Mouse (Mus musculus): Measurements from ENCODE around the gene Ing5. TPM values are rescaled to one million over a fixed set of nuclear protein-coding genes. Genes with fewer than 3 reads are reported as not detected.
A peak's percentile ranks its signal among the peaks of the same experiment; 100 is the strongest.

Ing5 gene
- 33.9 and 34.2 TPM in 2 replicates for polyA plus RNA-seq (2011; ENCODE audit: insufficient read depth, insufficient read length, low read depth, missing spikeins)

DNA sequence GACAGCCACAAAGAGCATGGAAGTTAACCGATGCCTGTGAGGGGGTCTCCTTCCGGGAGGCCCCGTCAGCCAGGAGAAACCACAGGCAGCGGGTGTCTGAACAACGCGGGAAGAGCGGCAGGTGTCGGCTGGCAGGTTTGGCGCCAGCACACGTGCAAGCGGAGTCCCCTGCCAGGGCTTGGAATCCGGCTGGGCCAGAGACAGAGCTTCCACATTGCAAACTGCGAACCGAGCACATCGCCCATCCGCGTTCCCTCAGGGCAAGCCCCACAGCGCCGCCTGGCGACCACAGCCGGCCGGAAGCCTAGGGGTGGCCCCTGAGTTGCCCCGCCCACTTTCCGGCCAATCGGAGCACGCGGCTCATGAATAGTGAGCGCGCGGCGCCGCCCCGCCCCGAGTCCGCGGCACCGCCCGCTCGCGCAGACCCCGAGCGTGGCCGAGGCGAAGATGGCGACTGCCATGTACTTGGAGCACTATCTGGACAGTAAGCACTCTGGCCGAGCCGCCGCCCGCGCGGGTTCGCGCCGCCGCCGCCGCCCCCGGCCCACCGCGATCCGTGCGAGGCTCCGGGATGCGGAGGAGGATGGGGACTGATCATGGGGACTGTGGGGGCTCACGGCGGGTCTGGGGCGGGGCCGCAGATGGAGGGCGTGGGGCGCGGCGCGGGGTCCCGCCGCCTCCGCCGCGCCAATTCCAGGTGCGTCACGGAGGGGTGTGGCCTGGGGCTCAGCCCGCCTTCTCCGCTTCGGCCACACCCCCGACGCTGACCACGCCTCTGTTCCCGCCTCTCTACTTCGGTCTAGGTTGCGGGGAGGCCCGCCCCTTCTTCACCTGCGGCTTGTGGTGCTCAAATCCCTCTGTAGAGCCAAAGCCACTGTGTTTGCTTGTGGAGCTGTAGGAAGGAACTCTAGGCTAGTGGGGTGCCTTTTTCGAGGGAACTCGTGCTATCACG lies at the start of gene Ing5:
Ing5 (plus strand) TSS at position 410 of the 952 bp plus-strand sequence.
- H3K9me3 ChIP-seq (replicated peaks; ENCODE audit: control insufficient read depth, insufficient read depth, low read length, poor library complexity, severe bottlenecking) = no peaks in the 10 kb centered on the region
- TF ChIP-seq EP300 (IDR thresholded peaks at IDR 0.05; ENCODE audit: insufficient read depth, low read depth, low read length) = peak; percentile 60; the same call in 1 of the 2 replicates
- peak; percentile 54 for TF ChIP-seq POLR2A (IDR thresholded peaks at IDR 0.05; ENCODE audit: insufficient read depth, low read length)
- peak; percentile 73 for TF ChIP-seq CTCF (IDR thresholded peaks at IDR 0.05; ENCODE audit: low read depth, low read length)
- H3K27ac ChIP-seq (ENCODE audit: insufficient read depth, low read length) = peak within 1 kb of the TSS; percentile 62
- H3K27me3 ChIP-seq (ENCODE audit: control insufficient read depth, insufficient read depth, low read length, poor library complexity, severe bottlenecking) = no peaks in the 10 kb centered on the region
- H3K9ac ChIP-seq (ENCODE audit: low read depth, poor library complexity, severe bottlenecking) = peak within 1 kb of the TSS; percentile 90
- H3K36me3 ChIP-seq (ENCODE audit: control insufficient read depth, insufficient read depth, low read length, poor library complexity, severe bottlenecking) = peaks cover 22% of the 10 kb centered on the region
- peak within 1 kb of the TSS; percentile 98 for H3K4me3 ChIP-seq (ENCODE audit: low read depth, low read length)
- peaks cover 3% of the 10 kb centered on the region for H3K4me1 ChIP-seq (ENCODE audit: control insufficient read depth, insufficient read depth, low read length)

DNA sequence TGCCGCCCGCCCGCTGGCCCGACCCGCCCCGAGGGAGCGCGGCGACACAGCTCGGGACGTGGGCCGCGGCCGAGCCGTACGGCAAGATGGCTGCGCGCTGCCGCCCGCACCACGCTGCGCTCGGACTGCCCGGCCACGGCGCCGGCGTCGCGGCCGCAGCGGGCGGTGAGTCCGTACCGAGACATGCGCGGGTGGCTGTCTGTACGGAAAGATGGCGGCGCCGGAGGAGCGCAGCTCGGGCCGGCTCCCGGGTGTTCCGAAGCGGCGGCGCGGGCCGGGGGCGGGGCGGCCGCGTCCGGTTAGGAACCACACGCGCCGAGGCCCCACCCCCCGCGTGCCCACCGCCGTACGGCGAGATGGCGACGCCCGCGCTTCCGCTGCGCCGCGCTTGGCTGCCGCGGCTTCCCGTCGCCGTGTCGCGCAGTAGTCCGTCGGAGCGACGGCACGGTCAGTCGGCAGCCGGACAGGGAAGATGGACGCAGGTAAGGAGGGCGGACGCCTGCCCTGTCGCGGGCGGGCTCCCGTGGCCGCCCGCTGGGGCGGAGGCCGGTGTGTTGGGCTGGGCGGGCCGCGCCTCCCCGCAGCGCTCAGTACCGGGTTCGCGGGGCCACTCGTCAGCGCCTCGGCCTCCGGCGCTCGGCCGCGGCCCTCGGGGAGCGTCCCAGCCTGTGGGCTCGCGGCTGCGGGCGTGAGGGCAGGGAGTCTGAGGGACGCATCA lies 49.0 kb upstream of the Ing5 start, which contains the start of gene Thap4:
Thap4 (minus strand) TSS at position 292 of the 718 bp plus-strand sequence.
- H3K27me3 ChIP-seq (ENCODE audit: control insufficient read depth, insufficient read depth, low read length, poor library complexity, severe bottlenecking) = no peaks in the 10 kb centered on the region
- peak; percentile 10 for TF ChIP-seq POLR2A (IDR thresholded peaks at IDR 0.05; ENCODE audit: insufficient read depth, low read length)
- 0 out of 2 replicates have a peak, but pooled peaks have one; percentile 36 for TF ChIP-seq EP300 (IDR thresholded peaks at IDR 0.05; ENCODE audit: insufficient read depth, low read depth, low read length)
- TF ChIP-seq CTCF (IDR thresholded peaks at IDR 0.05; ENCODE audit: low read depth, low read length) = no peak
- peak within 1 kb of the TSS; percentile 95 for H3K9ac ChIP-seq (ENCODE audit: low read depth, poor library complexity, severe bottlenecking)
- peak within 1 kb of the TSS; percentile 37; the same call in 1 of the 2 replicates for H3K27ac ChIP-seq (ENCODE audit: insufficient read depth, low read length)
- peak within 1 kb of the TSS; percentile 88 for H3K4me3 ChIP-seq (ENCODE audit: low read depth, low read length)
- H3K4me1 ChIP-seq (ENCODE audit: control insufficient read depth, insufficient read depth, low read length) = peaks cover 3% of the 10 kb centered on the region
- H3K9me3 ChIP-seq (replicated peaks; ENCODE audit: control insufficient read depth, insufficient read depth, low read length, poor library complexity, severe bottlenecking) = no peaks in the 10 kb centered on the region
- H3K36me3 ChIP-seq (ENCODE audit: control insufficient read depth, insufficient read depth, low read length, poor library complexity, severe bottlenecking) = peaks cover 9% of the 10 kb centered on the region

DNA sequence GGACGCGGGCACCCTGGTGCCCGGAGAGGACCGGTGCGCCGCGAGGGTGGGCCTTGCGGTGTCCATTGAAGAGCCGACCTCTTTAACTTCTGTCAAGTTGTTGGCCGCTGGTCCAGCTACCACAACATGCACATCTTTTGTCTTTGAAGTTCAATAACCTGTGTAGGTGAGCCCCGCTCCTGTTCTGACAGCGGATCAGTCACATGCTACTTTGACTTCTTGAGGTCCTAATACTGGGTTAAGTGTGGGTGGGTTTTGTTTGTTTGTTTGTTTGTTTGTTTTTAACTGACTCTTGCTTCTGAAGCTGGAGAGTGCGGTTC lies 48.5 kb upstream of the Ing5 start:
- H3K9ac ChIP-seq (ENCODE audit: low read depth, poor library complexity, severe bottlenecking) = peak overlapping the region; percentile 95

DNA sequence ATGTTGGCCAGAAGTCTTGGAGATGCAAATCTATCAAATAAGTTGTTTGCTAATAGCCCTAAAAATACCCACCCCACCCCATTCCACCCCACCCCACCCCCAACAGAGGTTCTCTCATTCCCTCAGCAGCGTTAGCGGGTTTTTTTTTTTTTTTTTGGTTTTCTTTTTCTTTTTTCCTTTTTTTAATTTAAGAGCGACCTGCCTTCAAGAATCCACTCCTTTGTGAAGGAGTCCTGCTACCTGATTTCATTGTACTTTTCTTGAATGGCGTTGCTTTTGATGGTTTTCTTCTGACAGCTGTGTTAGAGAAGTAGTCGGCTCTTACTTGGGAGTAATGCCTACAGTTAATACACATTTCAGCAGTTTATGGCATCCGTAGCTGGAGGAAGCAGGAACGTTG lies 48.1 kb upstream of the Ing5 start:
- H3K36me3 ChIP-seq (ENCODE audit: control insufficient read depth, insufficient read depth, low read length, poor library complexity, severe bottlenecking) = peaks cover 2% of the 10 kb centered on the region; the same call in 1 of the 2 replicates
- TF ChIP-seq POLR2A (IDR thresholded peaks at IDR 0.05; ENCODE audit: insufficient read depth, low read length) = no peak
- TF ChIP-seq CTCF (IDR thresholded peaks at IDR 0.05; ENCODE audit: low read depth, low read length) = no peak
- no peak for TF ChIP-seq EP300 (IDR thresholded peaks at IDR 0.05; ENCODE audit: insufficient read depth, low read depth, low read length)
- H3K9ac ChIP-seq (ENCODE audit: low read depth, poor library complexity, severe bottlenecking) = peak overlapping the region; percentile 95
- H3K4me1 ChIP-seq (ENCODE audit: control insufficient read depth, insufficient read depth, low read length) = peaks cover 3% of the 10 kb centered on the region
- no peaks in the 10 kb centered on the region for H3K27me3 ChIP-seq (ENCODE audit: control insufficient read depth, insufficient read depth, low read length, poor library complexity, severe bottlenecking)
- no peak overlapping the region for H3K4me3 ChIP-seq (ENCODE audit: low read depth, low read length)
- H3K9me3 ChIP-seq (replicated peaks; ENCODE audit: control insufficient read depth, insufficient read depth, low read length, poor library complexity, severe bottlenecking) = no peaks in the 10 kb centered on the region
- no peak overlapping the region for H3K27ac ChIP-seq (ENCODE audit: insufficient read depth, low read length)

More for the DNA sequence above, 48.5 kb upstream of the Ing5 start:
- Histone ChIP-seq H3K9me3 (replicated peaks; ENCODE audit: control insufficient read depth, insufficient read depth, low read length, poor library complexity, severe bottlenecking) (no peaks in the 10 kb centered on the region), H3K4me1 (ENCODE audit: control insufficient read depth, insufficient read depth, low read length) (peaks cover 3% of the 10 kb centered on the region), H3K4me3 (ENCODE audit: low read depth, low read length) (peak overlapping the region; percentile 88), H3K36me3 (ENCODE audit: control insufficient read depth, insufficient read depth, low read length, poor library complexity, severe bottlenecking) (peaks cover 5% of the 10 kb centered on the region; the same call in 1 of the 2 replicates), H3K27ac (ENCODE audit: insufficient read depth, low read length) (no peak overlapping the region), H3K27me3 (ENCODE audit: control insufficient read depth, insufficient read depth, low read length, poor library complexity, severe bottlenecking) (no peaks in the 10 kb centered on the region)
- TF ChIP-seq POLR2A (IDR thresholded peaks at IDR 0.05; ENCODE audit: insufficient read depth, low read length) = no peak
- TF ChIP-seq EP300 (IDR thresholded peaks at IDR 0.05; ENCODE audit: insufficient read depth, low read depth, low read length) = no peak
- no peak for TF ChIP-seq CTCF (IDR thresholded peaks at IDR 0.05; ENCODE audit: low read depth, low read length)

DNA sequence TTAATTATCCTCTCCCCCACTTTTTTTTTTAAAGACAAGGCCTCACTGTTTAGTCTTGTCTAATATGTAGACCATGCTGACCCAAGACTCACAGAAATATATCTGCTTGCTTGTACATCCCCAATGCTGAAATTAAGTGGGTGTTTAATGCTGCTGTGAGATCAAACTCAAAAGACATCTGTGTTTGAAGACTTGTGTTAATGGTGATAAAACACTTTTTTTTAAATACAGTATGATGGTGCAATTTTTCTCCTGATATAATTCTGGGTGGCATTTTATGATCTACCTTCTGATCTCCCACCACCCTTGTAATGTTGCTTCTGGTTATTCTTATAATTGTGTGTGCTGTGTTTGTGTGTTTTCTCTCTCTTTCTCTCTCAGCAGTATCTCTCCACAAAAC lies 47.6 kb upstream of the Ing5 start:
- H3K4me3 ChIP-seq (ENCODE audit: low read depth, low read length) = no peak overlapping the region
- no peaks in the 10 kb centered on the region for H3K9me3 ChIP-seq (replicated peaks; ENCODE audit: control insufficient read depth, insufficient read depth, low read length, poor library complexity, severe bottlenecking)
- no peak overlapping the region for H3K27ac ChIP-seq (ENCODE audit: insufficient read depth, low read length)
- TF ChIP-seq POLR2A (IDR thresholded peaks at IDR 0.05; ENCODE audit: insufficient read depth, low read length) (no peak), EP300 (IDR thresholded peaks at IDR 0.05; ENCODE audit: insufficient read depth, low read depth, low read length) (no peak), CTCF (IDR thresholded peaks at IDR 0.05; ENCODE audit: low read depth, low read length) (no peak)
- no peaks in the 10 kb centered on the region for H3K27me3 ChIP-seq (ENCODE audit: control insufficient read depth, insufficient read depth, low read length, poor library complexity, severe bottlenecking)
- no peak overlapping the region for H3K9ac ChIP-seq (ENCODE audit: low read depth, poor library complexity, severe bottlenecking)
- no peaks in the 10 kb centered on the region for H3K36me3 ChIP-seq (ENCODE audit: control insufficient read depth, insufficient read depth, low read length, poor library complexity, severe bottlenecking)
- H3K4me1 ChIP-seq (ENCODE audit: control insufficient read depth, insufficient read depth, low read length) = peaks cover 3% of the 10 kb centered on the region
